Mouse (Mus musculus): Measurements from ENCODE around the gene Ptgr1.

Ptgr1 gene

DNA sequence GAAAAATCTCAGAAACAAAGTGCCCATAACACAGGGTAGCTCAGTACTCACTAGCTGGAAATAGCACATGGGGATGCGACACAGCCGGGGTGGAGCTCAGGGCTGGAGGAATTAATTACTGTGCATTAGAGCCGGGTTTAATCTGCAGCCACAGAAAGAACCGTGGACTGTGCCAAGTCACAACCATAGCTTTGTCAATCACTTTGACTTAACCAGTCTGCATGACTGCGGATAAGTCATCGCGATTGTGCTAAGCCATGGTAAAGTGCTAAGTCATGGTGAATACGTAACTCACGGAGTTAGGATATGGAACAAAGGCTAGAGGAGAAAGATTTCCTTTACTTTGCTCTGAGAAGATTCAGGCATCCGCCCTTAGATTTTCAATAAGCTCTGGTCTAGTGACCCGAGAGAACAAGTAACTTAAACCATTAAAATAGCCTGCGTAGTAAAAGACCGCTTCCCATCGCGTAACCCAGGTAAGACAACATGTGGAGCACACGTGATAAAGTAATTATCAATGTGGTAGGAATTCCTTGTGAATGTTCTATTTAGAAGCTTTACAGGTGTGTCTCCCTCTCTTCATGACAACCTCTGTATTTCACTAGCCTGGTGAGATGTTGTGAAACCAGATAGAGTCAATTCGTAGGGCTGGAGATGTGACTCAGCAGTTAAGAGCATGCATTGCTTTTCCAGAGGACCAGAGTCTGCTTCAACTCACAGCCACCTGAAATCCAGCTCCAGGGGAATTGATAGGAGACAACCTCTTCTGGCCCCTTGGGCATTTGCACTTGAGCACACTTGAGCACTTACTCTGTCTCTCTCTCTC is 3.9 kb upstream of the Ptgr1 start:
- DNase-seq (ENCODE audit: low read depth, low spot score), result peak; percentile 57

DNA sequence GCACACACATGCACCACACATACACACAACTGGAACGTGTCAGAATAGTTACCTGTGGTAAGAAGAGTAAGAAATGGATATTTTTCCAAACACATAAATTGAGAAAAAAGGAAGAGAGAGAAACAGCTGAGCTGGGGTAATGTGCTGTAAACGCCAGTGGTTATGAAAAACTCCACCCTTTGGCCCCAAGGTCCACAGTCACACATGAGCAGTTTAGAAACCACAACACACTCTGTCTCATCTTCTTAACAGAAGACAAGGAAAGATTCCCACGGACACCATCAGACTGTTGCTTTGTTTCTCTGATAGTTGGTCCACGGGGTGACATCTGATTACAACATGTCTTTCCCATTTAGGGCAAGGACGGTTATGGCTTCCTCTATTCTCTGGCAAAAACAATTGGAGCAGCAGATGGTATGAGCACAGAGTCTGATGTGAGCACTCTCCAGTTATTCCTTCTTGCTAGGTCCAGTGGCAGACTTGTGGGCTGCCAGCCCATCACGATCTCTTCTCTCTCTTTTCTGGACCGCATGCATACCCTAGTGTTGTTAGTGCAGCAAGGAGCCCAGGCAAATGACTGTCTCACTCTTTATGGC is 2.5 kb upstream of the Ptgr1 start:
- DNase-seq (ENCODE audit: low read depth, low spot score), result no peak

DNA sequence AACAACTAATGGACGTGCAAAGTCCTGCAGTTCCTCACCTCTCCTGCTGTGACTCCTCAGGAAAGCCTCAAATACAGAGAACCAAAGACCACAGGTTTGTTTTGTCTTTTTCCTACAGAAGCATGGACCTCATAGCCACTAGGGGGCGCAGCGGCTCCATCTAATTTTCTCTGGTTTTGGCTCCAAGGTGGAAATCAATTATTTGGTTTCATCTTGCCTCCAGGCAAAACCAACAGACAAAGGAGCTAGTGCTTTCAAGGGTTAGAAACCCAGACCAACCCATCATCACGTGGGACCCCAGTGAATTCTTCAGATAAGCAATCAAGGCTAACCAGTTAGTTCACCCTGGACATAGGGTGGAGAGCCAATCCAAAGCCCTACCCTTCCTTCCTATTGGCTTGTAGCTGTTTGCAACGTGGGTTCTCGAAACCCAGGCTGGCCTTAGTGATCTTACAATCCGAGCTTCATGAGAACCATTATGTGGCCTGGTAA is 1.7 kb downstream of the Ptgr1 start:
- DNase-seq (ENCODE audit: low read depth, low spot score), result peak; percentile 88

DNA sequence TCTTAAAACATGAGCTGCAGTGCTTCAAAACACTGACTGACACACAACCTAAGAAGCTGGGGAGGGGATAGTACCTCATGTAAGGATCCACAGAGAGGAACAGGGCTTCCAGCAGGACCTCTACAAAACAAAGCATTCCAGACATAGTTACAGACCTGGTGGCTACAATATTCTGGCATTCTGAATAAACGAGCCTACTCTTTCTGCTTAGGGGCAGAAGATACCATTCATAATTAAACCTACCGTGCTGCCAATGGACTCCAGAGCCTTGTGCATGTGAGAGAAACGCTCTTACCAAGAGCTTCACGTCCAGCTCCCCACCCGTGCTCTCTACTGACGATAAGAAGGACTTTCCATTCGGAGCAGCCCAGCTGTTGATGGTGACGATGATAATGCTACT is 4.1 kb downstream of the Ptgr1 start:
- no peak for DNase-seq (ENCODE audit: low read depth, low spot score)

DNA sequence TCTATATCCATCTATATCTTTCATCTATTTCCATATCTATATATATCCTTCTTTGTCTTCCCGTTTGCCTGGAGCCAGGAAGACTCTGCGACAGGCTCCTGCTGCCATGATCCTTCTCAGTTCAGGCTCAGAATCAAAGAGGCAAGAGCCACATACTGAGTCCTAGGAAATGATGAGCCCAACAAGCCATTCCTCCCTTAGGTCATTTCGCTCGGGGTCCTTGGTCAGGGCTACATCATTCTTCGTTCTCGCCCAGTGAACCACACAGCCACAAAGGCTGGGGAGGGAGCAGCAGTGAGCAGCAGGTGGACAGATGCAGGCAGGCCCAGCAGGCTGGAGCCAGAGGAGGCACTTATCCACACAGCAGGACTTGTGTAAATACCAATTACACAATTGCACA is 5.5 kb downstream of the Ptgr1 start:
- DNase-seq (ENCODE audit: low read depth, low spot score), result no peak

GRCm38 (mm10) chr4:58975711-58976110 is 11.2 kb downstream of the Ptgr1 start:
- DNase-seq (ENCODE audit: low read depth, low spot score), result no peak

GRCm38 (mm10) chr4:58970678-58971077 is 16.2 kb downstream of the Ptgr1 start:
- no peak for DNase-seq (ENCODE audit: low read depth, low spot score)

DNA sequence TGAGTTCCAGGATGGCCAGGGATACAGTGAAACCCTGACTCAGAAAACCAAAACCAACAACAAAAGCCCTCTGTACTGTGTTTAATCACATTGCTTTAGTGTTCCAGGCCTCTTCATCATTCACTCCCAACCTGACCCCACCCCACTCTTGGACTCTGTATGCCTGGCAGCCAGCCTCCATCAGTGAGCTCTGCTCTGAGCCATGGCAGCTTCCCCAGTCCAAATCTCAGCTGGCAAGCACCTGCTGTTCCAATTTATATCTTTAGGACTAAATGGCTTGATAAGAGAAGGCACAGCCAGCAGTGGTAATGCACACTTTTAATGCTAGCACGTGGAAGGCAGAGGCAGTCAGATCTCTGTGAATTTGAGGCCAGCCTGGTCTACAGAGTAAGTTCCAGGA is 21.8 kb downstream of the Ptgr1 start:
- no peak for DNase-seq (ENCODE audit: low read depth, low spot score)

GRCm38 (mm10) chr4:58963271-58963670 is 23.6 kb downstream of the Ptgr1 start:
- no peak for DNase-seq (ENCODE audit: low read depth, low spot score)

DNA sequence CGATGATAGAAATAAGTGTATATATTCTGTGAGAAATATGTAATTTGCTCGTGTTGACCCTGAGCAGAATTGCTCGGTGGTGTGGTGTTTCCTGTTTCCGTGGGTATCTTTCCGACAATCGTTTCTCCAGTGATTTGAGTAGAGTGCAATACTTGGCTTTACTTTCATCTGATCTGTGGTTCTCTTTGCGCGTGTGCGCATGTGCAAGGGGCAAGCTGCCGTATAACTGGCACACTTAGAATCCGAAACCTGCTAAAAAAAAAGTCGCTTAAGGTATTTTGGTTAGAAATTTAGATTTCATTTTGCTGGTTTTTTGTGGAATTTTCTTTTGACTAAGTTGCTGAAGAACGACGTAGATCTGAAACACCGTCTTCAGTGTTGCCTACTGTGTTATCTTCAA is 25.2 kb downstream of the Ptgr1 start:
- DNase-seq (ENCODE audit: low read depth, low spot score), result no peak

GRCm38 (mm10) chr4:58952630-58953029 is 34.3 kb downstream of the Ptgr1 start:
- DNase-seq (ENCODE audit: low read depth, low spot score), result no peak

- DNase-seq (ENCODE audit: low read depth, low spot score), result no peak
Observed at GRCm38 (mm10) chr4:58948391-58948790, 38.5 kb downstream of the Ptgr1 start.

DNA sequence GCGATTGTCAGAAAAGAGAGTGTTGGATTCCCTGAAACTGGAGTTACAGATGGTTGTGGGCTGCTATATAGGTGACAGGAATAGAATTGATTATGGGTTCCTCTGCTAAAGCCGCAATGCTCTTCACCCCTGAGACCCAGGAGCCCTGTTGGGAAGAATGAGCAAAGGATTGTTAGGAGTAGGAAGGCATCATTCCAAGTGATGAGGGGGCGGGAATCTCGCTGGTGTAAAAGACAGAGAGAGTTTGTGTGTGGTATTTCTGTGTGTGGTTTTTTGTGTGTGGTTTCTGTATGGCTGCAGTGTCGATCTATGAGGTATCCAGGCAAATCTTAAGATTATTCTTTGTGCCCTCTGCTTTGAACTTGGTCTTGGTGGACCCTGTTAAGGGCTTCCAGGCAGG is 42.2 kb downstream of the Ptgr1 start:
- DNase-seq (ENCODE audit: low read depth, low spot score), result no peak

- DNase-seq (ENCODE audit: low read depth, low spot score), result no peak
Observed at GRCm38 (mm10) chr4:58944206-58944553, 42.7 kb downstream of the Ptgr1 start.

GRCm38 (mm10) chr4:58943420-58944205 is 43.3 kb downstream of the Ptgr1 start, which contains the start of gene Zkscan16:
TSS of gene Zkscan16 (plus strand) at chr4:58943628.
- DNase-seq (ENCODE audit: low read depth, low spot score), result peak; percentile 89

- no peak for DNase-seq (ENCODE audit: low read depth, low spot score)
Observed at GRCm38 (mm10) chr4:58942942-58943341, 44.0 kb downstream of the Ptgr1 start.

- no peak for DNase-seq (ENCODE audit: low read depth, low spot score)
Observed at GRCm38 (mm10) chr4:58941638-58942037, 45.3 kb downstream of the Ptgr1 start.

- peak; percentile 55 for DNase-seq (ENCODE audit: low read depth, low spot score)
Observed at GRCm38 (mm10) chr4:58935846-58936245, 51.1 kb downstream of the Ptgr1 start.

DNA sequence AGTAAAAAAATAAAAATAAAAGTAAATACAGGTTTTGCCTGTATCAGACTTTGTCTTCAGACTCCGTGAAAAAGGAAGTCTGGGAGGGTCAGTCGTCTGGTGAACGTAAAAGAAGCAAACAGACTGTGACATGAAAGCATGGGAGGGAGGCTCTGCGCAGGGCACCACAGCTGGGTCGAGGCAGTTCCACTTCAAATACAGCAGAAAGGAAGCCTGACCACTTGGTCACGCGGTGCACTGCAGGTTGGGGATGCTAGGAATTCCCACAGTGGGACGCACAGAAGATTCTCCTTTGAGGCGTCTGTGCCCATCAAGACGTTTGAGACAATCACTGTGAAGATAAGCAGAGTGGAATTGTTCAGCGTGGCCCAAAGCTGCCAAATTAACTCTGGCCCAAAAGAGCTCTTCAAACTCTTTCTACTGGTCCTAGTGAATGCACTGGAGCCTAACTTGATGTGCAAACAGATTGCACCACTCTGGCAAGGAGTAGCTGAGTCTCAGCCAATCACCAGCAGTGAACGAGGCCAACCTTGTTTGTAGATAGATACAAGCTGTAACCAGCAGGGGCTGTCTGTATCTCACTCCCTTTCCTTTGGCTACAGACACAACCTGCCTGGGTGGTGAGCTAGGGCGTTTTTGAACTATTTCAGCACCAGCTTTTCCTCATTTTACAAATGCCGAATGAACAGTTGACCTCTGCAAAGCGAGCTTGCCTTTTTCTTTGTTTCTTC is 52.0 kb downstream of the Ptgr1 start:
- DNase-seq (ENCODE audit: low read depth, low spot score), result peak; percentile 87

DNA sequence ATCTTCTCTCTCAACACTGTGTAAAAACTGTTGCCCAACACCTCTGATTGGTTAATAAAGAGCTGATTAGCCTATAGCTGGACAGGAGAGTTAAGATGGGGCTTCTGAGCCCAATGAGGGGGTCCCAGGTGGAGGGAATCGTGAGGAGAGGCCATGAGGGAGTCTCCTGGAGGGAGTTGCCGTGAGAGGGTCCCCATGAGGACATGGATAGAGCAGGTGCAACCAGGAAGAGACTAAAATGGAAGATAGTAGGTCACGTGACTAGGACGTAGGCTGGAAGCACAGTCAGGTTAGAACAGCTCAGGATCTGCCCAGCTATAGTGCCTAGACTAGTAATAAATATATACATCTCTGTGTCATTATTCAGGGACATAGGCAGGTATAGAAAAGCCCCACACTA is 52.6 kb downstream of the Ptgr1 start:
- no peak for DNase-seq (ENCODE audit: low read depth, low spot score)

DNA sequence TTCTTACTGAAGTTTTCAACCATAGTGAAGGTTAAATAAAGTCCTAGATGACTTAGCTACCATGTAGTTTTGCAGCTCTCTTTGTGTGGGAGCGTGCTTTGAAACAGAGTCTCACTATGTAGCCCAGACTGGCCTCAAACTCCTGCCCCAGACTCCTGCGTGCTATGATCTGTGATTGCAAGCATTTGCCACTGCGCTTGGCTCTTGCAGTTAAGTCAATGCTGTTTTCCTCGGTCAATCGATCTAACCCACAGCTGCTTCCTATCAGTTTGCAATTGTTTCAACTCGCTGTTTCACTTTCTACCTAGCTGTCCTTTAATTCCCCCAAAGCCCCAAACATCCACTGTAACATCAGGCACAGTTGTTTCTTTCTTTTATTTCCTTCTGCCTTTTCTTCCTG is 54.4 kb downstream of the Ptgr1 start:
- no peak for DNase-seq (ENCODE audit: low read depth, low spot score)

- DNase-seq (ENCODE audit: low read depth, low spot score), result peak; percentile 64
Observed at GRCm38 (mm10) chr4:58927661-58928060, 59.3 kb downstream of the Ptgr1 start.

All from R1 (cell line).